9 mouse cellular contexts compared by ENCODE assay signal in the genomic region with DNA sequence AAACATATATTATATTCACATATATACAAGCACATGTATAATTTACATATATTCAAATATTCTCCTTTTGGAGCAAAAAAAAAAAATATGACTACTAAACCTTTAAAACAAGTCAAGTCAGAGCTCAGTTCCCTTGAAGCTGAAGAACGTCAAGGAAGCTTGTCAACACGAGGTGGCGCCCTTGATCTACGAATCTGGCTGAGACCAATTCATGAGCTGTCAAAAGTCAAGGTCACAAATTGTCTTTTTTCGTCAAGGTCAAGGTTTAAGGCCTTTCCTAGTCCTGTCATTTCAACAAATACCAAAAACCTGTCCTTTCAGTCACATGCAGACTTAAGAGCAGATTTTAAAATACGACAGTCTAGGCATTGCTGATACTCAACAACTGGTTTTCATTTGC. TPM values are rescaled to one million over a fixed set of nuclear protein-coding genes. Genes with fewer than 3 reads are reported as not detected.
DNase-seq lines count a peak whose midpoint lies in the region; ATAC-seq and TF ChIP-seq lines count a peak whose summit lies in the region.
"Had no signal": no experiment of that assay in that cellular context is flagged by ENCODE, and none has a peak within 500 bp of the region (broad histone marks: within the 10 kb centered on the region; RNA-seq: fewer than 3 reads in every experiment).

No protein-coding gene starts in this region.

- TF ChIP-seq CTCF in C2C12 (IDR thresholded peaks at IDR 0.05; ENCODE audit: control insufficient read depth, insufficient read depth, insufficient read length): peak; percentile 65
- peak; percentile 84 for TF ChIP-seq CTCF in lung, embryonic 14.5 days (IDR thresholded peaks at IDR 0.05; ENCODE audit: low read depth)

- H3K4me1 ChIP-seq in lung, embryonic 14.5 days (ENCODE audit: insufficient read depth): no peaks in the 10 kb centered on the region

- WGBS in lung, embryonic 14.5 days: under 1% methylated on average over 6 of the region's 6 CpGs

- H3K27me3 ChIP-seq in C2C12 (ENCODE audit: control insufficient read depth, insufficient read depth, insufficient read length): no peaks in the 10 kb centered on the region
- H3K27me3 ChIP-seq in lung, embryonic 14.5 days (ENCODE audit: insufficient read depth, low read length): peaks cover 88% of the 10 kb centered on the region

- H3K79me2 ChIP-seq in C2C12 (ENCODE audit: control insufficient read depth, insufficient read depth): peaks cover 4% of the 10 kb centered on the region

- no peaks in the 10 kb centered on the region for H3K9me3 ChIP-seq in lung, embryonic 14.5 days (ENCODE audit: low read depth, low read length)

- ATAC-seq in lung, embryonic 14.5 days (ENCODE audit: insufficient read depth): no peak

- no peak overlapping the region for H3K4me2 ChIP-seq in lung, embryonic 14.5 days

- H3K9ac ChIP-seq in lung, embryonic 14.5 days: no peak overlapping the region

- H3K36me3 ChIP-seq in C2C12 (ENCODE audit: control insufficient read depth, insufficient read depth): peaks cover under 1% of the 10 kb centered on the region
- no peaks in the 10 kb centered on the region for H3K36me3 ChIP-seq in lung, embryonic 14.5 days (ENCODE audit: insufficient read depth)

- DNase-seq in adrenal gland, adult (ENCODE audit: inconsistent age in 2 of 2, low spot score in 1 of 2): peak; percentile 67 to 93
- DNase-seq in adrenal gland, postnatal 4 days (ENCODE audit: low spot score in 2 of 2): no peak
- peak; percentile 80 for DNase-seq in c-Kit-positive CD71-negative TER-119-negative erythroid progenitor cells, embryonic 14.5 days (ENCODE audit: low read depth)
- DNase-seq in frontal cortex, postnatal 25 days (ENCODE audit: low spot score in 2 of 2): peak; percentile 62 to 65
- DNase-seq in kidney, postnatal 36 days: peak; percentile 84 to 94
- DNase-seq in lung, embryonic 14.5 days: peak; percentile 94
- peak; percentile 64 to 66 for DNase-seq in spleen, postnatal 36 days (ENCODE audit: low spot score in 2 of 2)

- H3K79me3 ChIP-seq in C2C12 (ENCODE audit: low read depth): no peaks in the 10 kb centered on the region

- H3K27ac ChIP-seq in lung, embryonic 14.5 days (ENCODE audit: low read depth): no peak overlapping the region

- no peak overlapping the region for H3ac ChIP-seq in C2C12 (ENCODE audit: control insufficient read depth, insufficient read length, low read depth)

- H3K4me3 ChIP-seq in C2C12 (ENCODE audit: insufficient read depth, poor library complexity, severe bottlenecking): no peak overlapping the region
- no peak overlapping the region for H3K4me3 ChIP-seq in lung, embryonic 14.5 days (ENCODE audit: low read depth, low read length)

TF ChIP-seq in C2C12, 6 proteins besides CTCF, POLR2A, EP300 and RAD21:
- TF ChIP-seq USF1 (IDR thresholded peaks at IDR 0.05; ENCODE audit: low read depth) (no peak), MYOG (IDR thresholded peaks at IDR 0.05; ENCODE audit: control insufficient read depth, extremely low read depth, insufficient read length) (no peak), CEBPB (IDR thresholded peaks at IDR 0.05; ENCODE audit: low read depth) (no peak), FOSL1 (IDR thresholded peaks at IDR 0.05; ENCODE audit: insufficient read depth, low read length, poor library complexity, severe bottlenecking) (no peak), MAX (IDR thresholded peaks at IDR 0.05) (no peak), MYOD1 (IDR thresholded peaks at IDR 0.05; ENCODE audit: control insufficient read depth, insufficient read length, low read depth) (no peak)

RNA-seq across cellular contexts. Expression of gene Hoxa13, which starts 3.7 kb away (rescaled TPM):
- not detected for total RNA-seq in adrenal gland, postnatal 4 days (2021)
- 0.77 TPM for polyA plus RNA-seq in C2C12 (2012; fragmentation: generic; extraction: Trizol)
- polyA plus RNA-seq in lung, embryonic 14.5 days (2014; fragmentation: Nextera tagmentation; extraction: Ambion mirVana): not detected in 2 replicates
- total RNA-seq: layer of hippocampus, adult 18-20 months had no signal

RNA-seq across cellular contexts. Expression of gene Hoxa11, which starts 11.3 kb away (rescaled TPM):
- 1 to 10 TPM in 1 of 2 experiments, not detected in 1; 3.0 TPM for total RNA-seq in adrenal gland, postnatal 4 days (2021)
- polyA plus RNA-seq in C2C12 (2012; fragmentation: generic; extraction: Trizol): 19.2 TPM
- polyA plus RNA-seq in lung, embryonic 14.5 days (2014; fragmentation: Nextera tagmentation; extraction: Ambion mirVana): not detected in 2 replicates
- total RNA-seq: layer of hippocampus, adult 18-20 months had no signal

RNA-seq across cellular contexts. Expression of gene Hoxa10, which starts 16.3 kb away (rescaled TPM):
- total RNA-seq in adrenal gland, postnatal 4 days (2021): 10 to 100 TPM in 1 of 2 experiments, under 1 TPM in 1; 0.87 to 11.1 TPM
- polyA plus RNA-seq in C2C12 (2012; fragmentation: generic; extraction: Trizol): 19.8 TPM
- polyA plus RNA-seq in lung, embryonic 14.5 days (2014; fragmentation: Nextera tagmentation; extraction: Ambion mirVana): not detected in 2 replicates
- total RNA-seq: layer of hippocampus, adult 18-20 months had no signal

RNA-seq across cellular contexts. Expression of gene Hoxa9, which starts 26.1 kb away (rescaled TPM):
- 10 to 100 TPM in 1 of 2 experiments, 1 to 10 TPM in 1; 4.5 to 14.6 TPM for total RNA-seq in adrenal gland, postnatal 4 days (2021)
- polyA plus RNA-seq in C2C12 (2012; fragmentation: generic; extraction: Trizol): 19.3 TPM
- polyA plus RNA-seq in lung, embryonic 14.5 days (2014; fragmentation: Nextera tagmentation; extraction: Ambion mirVana): 0.19 TPM in 1 of 2 replicates, not detected in the other
- total RNA-seq: layer of hippocampus, adult 18-20 months had no signal

RNA-seq across cellular contexts. Expression of gene Hoxa7, which starts 35.3 kb away (rescaled TPM):
- total RNA-seq in adrenal gland, postnatal 4 days (2021): 10 to 100 TPM; 25.1 to 28.1 TPM
- polyA plus RNA-seq in C2C12 (2012; fragmentation: generic; extraction: Trizol): 7.5 TPM
- polyA plus RNA-seq in lung, embryonic 14.5 days (2014; fragmentation: Nextera tagmentation; extraction: Ambion mirVana): 5.8 and 7.4 TPM in 2 replicates

Comparison
In these comparisons a context has a peak if more than half of its experiments do, and no peak if none do; other contexts are left out.
1. DNase-seq: peak in adrenal gland, adult (2 of 2), c-Kit-positive CD71-negative TER-119-negative erythroid progenitor cells, embryonic 14.5 days (single experiment), frontal cortex, postnatal 25 days (2 of 2), kidney, postnatal 36 days (2 of 2), lung, embryonic 14.5 days (single experiment) and spleen, postnatal 36 days (2 of 2); none in adrenal gland, postnatal 4 days (0 of 2).
2. RNA of gene Hoxa11, which starts 11.3 kb away (polyA plus RNA-seq): 19.2 TPM in C2C12 (single experiment); not detected in lung, embryonic 14.5 days; every median in the first group is over 10 times any median in the second.
3. RNA of gene Hoxa10, which starts 16.3 kb away (polyA plus RNA-seq): 19.8 TPM in C2C12 (single experiment); not detected in lung, embryonic 14.5 days; every median in the first group is over 10 times any median in the second.